Mouse (Mus musculus): Measurements from ENCODE around the gene Vsnl1.

Gene Vsnl1

DNA sequence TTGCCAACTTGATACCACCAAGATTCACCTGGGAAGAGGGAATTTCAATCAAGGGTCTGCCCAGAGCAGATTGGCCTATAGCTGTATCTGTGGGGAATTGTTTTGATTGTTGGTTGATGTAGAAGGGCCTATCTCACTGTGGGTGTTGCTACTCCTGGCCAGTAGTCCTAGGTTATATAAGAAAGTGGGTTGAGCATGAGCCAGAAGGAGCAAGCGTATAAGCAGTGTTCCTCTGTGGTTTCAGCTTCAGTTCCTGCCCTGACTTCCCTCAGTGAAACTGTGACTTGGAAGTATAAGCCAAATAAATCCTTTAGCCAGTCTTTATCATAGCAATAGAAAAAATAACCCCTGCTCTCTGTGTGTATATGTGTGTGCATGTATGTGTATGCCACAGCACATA is 51.7 kb downstream of the Vsnl1 start:
- no peak for DNase-seq (ENCODE audit: low read depth, low spot score)

- DNase-seq (ENCODE audit: low read depth, low spot score): no peak
Observed at GRCm38 (mm10) chr12:11379396-11379795, 57.0 kb downstream of the Vsnl1 start.

- no peak for DNase-seq (ENCODE audit: low read depth, low spot score)
Observed at GRCm38 (mm10) chr12:11370056-11370455, 66.4 kb downstream of the Vsnl1 start.

DNA sequence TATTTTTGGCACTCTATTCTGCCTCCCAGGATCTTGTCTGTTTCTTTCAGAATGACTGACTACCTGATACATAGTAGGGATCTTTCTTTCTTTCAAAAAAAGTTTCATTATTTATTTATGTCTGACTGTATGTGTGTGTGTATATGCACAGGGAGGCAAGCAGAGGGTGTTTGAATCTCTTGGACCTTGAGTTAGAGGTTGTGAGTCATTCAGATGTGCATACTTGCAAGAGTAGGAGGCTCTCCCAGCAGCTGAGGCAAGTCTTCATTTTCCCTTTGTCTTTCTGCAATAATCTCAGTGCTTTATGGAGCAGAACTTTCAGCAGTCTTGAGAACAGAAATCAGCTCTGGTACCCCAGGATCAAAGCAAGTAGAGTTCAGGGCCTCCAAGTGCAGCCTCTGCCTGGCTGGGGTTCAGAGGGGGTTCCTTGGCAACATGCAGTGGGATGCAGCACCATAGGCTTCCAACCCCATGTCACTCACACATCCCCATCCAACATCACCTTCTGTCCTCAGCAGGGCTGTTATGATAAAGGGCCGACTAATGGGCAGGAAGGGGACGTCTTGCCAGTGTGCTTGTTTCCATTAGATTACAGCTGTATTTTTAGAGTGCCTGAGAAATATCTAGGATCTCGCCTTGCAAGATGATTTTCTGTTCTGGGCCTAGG is 69.2 kb downstream of the Vsnl1 start:
- DNase-seq (ENCODE audit: low read depth, low spot score): no peak

- DNase-seq (ENCODE audit: low read depth, low spot score): no peak
Observed at GRCm38 (mm10) chr12:11364870-11365269, 71.5 kb downstream of the Vsnl1 start.

GRCm38 (mm10) chr12:11362435-11362834 is 74.0 kb downstream of the Vsnl1 start:
- DNase-seq (ENCODE audit: low read depth, low spot score): no peak

DNA sequence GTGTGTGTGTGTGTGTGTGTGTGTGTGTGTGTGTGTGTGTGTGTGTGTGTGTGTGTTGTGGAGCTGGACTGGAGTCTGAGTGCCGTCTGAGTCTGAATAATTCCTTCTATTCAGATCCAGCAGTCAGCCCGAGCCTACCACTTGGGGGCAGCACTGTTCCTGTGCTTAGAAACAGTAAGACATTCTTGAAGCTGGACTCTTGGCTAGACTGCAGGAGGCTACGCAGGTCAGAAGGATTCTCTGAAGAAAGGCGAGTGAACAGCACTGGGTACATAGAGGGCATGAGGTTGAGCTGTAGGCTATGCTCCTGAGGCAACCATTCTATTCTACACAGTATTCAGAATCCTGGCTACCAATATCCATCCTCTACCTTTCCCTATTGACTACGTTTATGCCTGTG is 85.5 kb downstream of the Vsnl1 start:
- DNase-seq (ENCODE audit: low read depth, low spot score): peak; percentile 47

DNA sequence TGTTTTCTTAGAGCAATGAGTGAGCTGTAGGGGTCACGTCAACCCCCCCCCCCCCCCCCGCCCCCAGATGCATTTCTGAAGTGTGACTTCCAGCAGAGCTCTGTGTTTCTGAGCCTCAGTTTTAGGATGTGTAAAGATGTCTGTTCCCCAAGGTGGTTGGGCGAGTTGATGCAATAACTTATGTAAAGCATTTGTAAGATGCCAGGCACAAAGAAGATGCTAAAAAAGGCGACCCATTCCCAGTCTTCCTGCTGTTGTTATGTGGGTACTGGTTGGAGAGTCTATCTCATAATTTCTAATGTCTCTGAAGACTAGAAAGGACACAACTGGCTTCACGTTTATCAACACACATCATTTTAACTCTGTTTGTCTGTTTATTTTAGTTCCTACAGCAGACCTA is 86.5 kb downstream of the Vsnl1 start:
- no peak for DNase-seq (ENCODE audit: low read depth, low spot score)

DNA sequence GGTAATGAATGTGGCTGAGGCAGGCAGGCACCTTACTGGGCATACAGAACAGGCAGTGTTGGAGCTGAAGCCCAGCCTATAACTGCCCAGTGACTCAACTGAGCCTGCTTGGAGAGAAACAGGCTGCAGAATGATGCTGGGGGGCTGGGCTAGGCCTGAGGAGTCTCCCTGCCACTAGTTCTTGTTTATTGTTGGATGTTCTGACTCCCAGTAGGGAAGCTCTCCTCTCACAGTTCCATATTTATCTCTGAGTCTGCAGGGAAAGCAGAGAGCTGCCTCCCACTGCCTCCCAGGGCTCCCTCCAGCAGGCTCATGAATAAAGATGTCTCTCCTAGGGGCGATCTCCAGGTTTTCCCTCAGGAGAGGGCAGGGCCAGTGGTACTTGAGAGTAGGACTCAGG is 88.0 kb downstream of the Vsnl1 start:
- DNase-seq (ENCODE audit: low read depth, low spot score): no peak

- no peak for DNase-seq (ENCODE audit: low read depth, low spot score)
Observed at GRCm38 (mm10) chr12:11345963-11346362, 90.5 kb downstream of the Vsnl1 start.

DNA sequence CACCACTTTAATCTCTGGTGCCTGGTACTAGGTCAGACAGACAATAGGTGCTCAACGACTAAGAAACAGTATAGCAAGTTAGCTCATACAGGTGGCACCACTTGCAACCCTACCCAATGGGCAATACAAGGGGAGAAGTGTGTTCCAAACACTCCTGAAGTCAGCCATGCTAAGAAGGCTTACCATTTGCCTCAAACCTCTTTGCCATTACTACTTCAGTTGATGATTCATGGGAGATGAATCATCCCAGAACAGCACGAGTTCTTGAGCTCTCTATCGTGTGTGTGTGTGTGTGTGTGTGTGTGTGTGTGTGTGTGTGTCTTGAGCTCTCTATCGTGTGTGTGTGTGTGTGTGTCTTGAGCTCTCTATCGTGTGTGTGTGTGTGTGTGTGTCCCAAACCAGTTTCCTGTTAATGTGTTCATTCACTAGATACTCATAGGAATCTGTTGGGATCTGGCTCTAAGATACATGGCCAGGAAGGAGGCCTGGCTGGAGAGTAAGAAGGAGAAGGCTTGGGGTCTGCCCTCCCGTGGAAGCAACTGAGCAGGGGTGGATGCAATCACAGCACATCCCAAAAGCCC is 94.3 kb downstream of the Vsnl1 start:
- no peak for DNase-seq (ENCODE audit: low read depth, low spot score)

DNA sequence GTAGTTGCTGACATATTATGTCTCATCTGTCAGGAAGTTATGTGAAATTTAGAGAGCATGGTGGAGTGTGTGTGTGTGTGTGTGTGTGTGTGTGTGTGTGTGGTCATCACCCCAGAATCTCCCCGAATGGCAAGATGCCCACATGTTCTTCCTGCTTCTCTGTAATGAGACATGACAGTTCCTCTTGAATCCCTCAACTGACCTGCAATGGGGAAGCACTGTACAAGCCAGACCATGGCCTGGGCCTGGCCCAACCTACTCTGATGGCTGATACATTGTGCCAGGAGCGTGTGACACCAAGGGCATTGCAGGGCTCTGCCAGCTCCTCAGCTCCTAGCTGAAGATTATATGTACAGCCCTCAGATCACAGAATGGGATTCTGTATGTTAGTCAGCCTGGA is 98.2 kb downstream of the Vsnl1 start:
- DNase-seq (ENCODE audit: low read depth, low spot score): no peak

DNA sequence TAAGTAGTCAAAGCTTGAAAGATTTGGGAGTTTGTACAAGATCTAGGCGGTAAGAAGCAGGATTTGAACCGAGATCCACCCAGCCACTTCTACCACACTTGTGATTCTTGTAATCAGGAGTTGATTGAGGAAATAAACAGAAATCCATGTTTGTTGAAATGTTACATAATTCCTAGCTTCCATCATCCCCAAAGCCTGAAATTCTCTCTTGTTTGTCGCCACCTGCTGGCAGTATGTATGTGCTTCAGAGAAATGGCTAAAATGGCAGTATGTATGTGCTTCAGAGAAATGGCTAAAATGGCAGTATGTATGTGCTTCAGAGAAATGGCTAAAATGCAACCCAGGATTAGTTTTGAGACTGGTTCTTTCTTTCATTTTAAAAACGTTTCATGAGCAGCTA is 99.6 kb downstream of the Vsnl1 start:
- no peak for DNase-seq (ENCODE audit: low read depth, low spot score)

DNA sequence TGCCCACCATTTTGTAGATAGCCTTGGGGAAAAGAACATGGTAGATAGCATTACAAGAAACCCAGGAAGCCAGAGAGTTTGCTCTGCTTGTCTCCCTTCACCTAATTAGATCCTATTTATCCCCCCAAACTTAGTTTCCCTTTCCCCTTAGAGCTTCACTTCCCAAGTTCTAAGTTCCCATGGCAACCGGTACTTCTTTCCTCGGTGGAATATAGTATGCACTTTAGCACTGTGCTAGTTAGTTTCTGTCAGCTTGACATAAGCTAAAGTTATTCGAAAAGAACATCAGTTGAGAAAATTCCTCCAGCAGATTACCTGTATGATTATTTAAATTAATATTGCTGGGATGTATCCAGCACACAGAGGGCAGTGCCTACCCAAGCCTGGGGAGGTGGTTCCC is 109.9 kb downstream of the Vsnl1 start:
- DNase-seq (ENCODE audit: low read depth, low spot score): no peak

DNA sequence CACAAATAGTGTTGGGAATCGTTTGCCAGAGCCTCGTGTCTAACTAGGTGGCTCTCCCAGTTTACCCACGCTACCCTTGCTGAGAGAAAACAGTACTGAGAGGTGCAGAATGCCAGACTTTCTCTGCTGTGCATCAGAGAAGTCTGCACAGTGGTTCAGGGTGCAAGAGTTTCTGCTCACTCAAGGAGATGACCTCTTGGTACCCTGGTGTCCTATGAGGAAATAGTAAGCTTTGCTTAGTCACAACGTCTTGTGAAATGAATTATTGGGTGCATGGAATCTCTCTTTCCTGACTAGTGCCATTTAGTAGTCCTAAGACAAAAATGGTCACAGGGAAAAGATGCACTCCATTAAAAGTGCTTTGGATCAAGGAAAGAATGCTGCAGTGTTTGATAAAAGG is 111.9 kb downstream of the Vsnl1 start:
- no peak for DNase-seq (ENCODE audit: low read depth, low spot score)

- DNase-seq (ENCODE audit: low read depth, low spot score): no peak
Observed at GRCm38 (mm10) chr12:11317671-11318070, 118.7 kb downstream of the Vsnl1 start.

DNA sequence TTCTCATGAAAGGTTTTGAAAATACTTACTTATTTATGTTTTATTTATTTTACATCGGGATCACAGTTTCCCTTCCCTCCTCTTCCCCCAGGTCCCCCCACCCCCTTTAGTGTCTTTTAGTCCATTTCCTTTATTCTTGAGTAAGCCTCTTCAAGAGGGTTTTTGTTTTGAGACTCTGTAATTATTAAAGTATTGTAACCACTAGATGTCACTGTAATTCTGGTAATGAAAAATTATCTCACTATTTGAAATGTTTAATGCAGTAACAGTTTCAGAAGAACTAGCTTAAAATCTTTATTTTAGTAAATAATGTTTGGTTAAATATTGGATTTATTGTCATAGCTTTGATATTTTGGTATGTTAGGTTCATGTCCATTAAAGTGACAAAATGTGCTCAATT is 122.6 kb downstream of the Vsnl1 start:
- no peak for DNase-seq (ENCODE audit: low read depth, low spot score)

- DNase-seq (ENCODE audit: low read depth, low spot score): no peak
Observed at GRCm38 (mm10) chr12:11311106-11311505, 125.3 kb downstream of the Vsnl1 start.

DNA sequence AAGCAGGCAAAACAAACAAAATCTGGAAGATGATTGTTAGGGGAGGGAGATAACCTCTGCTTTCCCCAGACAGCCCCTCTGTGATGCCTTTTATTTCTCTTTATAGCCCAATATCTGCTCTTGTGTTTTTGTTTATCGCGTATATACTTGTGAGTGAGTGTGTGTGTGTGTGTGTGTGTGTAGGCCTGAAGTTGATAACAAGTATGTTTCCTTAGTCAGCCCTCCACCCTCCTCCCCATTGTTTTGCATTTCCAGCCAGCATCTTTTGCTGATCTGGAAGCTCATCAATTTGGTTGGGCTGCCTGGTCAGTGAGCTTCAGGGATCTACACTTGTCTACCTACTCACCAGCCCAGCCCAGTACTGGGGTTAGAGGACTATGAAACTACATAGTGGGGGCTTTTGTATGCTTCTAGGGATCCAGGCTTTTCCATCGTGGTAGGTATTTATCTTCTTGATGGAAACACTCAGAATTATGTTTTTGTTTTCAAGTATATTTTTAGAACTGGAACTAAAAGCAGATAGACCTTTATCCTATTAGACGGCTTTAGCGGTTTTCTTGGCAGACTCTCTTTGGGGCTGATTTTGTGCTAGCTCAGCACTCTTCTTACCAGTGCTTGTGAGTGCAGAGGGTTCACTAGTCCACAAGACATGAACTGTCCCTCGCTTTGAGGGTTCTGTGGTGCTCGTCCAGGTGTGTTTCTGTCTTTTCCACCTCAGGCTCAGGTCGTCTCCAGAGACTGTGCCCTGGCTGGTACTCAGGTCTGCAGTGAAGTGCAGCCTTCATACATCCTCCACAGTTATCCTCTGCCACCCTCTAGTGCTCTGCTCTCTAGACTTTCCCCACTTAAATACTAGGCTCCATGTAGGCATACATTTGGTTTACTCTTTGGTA is 129.4 kb downstream of the Vsnl1 start:
- no peak for DNase-seq (ENCODE audit: low read depth, low spot score)

- DNase-seq (ENCODE audit: low read depth, low spot score): no peak
Observed at GRCm38 (mm10) chr12:11300858-11301257, 135.6 kb downstream of the Vsnl1 start.

DNA sequence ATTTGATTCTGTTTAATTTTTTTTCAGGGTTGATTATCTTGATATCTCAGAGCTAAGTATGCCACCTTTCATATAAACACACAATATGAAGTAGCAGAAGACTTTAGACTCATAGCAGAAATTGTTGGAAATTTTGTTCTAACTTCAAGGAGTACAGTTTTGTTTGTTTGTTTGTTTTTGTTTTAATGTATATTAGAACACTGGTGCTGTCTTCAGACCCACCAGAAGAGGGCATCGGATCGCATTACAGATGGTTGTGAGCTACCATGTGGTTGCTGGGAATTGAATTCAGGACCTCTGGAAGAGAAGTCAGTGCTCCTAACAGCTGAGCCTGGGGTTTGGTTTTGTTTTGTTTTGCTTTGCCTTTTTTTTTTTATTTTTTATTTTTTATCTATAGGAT is 150.0 kb downstream of the Vsnl1 start:
- no peak for DNase-seq (ENCODE audit: low read depth, low spot score)

GRCm38 (mm10) chr12:11281584-11281983 is 154.8 kb downstream of the Vsnl1 start:
- DNase-seq (ENCODE audit: low read depth, low spot score): no peak

GRCm38 (mm10) chr12:11279886-11280285 is 156.5 kb downstream of the Vsnl1 start:
- DNase-seq (ENCODE audit: low read depth, low spot score): no peak
